Mouse (Mus musculus): ENCODE results near the gene Celf1. TPM values are rescaled to one million over a fixed set of nuclear protein-coding genes. Genes with fewer than 3 reads are reported as not detected.

Gene Celf1
- polyA plus RNA-seq, 2 experiments, result 52.2 to 70.3 TPM

DNA sequence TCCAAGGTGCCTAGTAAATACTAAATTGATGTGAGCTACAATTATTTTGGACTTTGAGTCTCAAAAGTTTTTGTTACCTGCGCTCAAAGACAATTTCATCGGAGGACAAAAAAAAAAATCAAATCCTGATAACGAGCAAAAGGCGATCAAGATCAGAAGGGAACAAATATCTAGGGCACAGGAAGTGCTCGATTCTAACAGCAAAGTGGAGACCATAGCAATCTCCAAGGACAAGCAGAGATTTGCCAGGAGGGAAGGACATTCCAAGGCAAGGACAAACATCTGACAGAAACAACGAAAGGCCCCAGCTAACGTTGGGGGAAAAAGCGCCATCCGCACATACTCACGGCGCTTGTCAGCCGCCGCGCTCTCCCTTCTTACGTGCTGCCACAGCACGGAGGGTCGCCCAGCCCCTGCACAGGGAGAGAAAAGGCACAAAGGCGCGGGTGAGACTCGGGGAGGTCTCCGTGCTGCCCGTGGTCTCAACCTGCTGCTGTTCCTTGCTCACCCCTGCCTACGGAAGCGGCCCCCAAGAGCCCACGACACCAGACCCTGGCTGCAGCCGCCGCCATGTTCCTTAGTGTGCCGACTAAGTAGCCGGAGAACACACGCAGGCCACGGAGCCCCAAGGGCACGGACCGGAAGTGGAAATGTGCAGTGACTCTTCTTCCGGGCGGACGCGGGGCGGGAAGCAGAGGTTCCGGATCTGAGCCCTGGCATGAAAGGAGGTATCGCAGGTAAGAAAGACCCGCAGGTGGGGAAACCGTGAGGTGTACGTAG lies 35.9 kb upstream of the Celf1 start, which contains the start of the genes Kbtbd4 and Ndufs3:
Kbtbd4 (plus strand) TSS at position 665 of the 780 bp plus-strand sequence.
Ndufs3 (minus strand) TSS at position 752 of the 780 bp plus-strand sequence.
- peak; percentile 89; the same call in 1 of the 2 replicates for TF ChIP-seq POLR2A (IDR thresholded peaks at IDR 0.05; ENCODE audit: borderline replicate concordance, extremely low read depth, insufficient read depth, insufficient read length)
- H3K4me1 ChIP-seq (ENCODE audit: control insufficient read depth, insufficient read depth, low read length), result peaks cover 13% of the 10 kb centered on the region
- DNase-seq (ENCODE audit: low spot score) (peak; percentile 92), ATAC-seq (ENCODE audit: low FRiP score, low read depth) (peak; percentile 93)
- H3K4me3 ChIP-seq (replicated peaks; ENCODE audit: low read length), result peak within 1 kb of the TSS; percentile 70
- peak within 1 kb of the TSS; percentile 51 for H3K4me2 ChIP-seq (replicated peaks; ENCODE audit: low read depth, low read length, severe bottlenecking)
- peak within 1 kb of the TSS; percentile 87 for H3K9ac ChIP-seq (ENCODE audit: low read depth, low read length, severe bottlenecking)
- H3K27ac ChIP-seq (replicated peaks; ENCODE audit: low read depth, low read length), result peak within 1 kb of the TSS; percentile 82
- WGBS, result under 1% methylated on average over 43 of the region's 43 CpGs
- H3K27me3 ChIP-seq (ENCODE audit: control insufficient read depth, insufficient read depth, low read length), result no peaks in the 10 kb centered on the region
- H3K9me3 ChIP-seq (ENCODE audit: control insufficient read depth, low read length), result no peaks in the 10 kb centered on the region
- peaks cover 56% of the 10 kb centered on the region for H3K36me3 ChIP-seq (ENCODE audit: control insufficient read depth, insufficient read depth, low read length)

DNA sequence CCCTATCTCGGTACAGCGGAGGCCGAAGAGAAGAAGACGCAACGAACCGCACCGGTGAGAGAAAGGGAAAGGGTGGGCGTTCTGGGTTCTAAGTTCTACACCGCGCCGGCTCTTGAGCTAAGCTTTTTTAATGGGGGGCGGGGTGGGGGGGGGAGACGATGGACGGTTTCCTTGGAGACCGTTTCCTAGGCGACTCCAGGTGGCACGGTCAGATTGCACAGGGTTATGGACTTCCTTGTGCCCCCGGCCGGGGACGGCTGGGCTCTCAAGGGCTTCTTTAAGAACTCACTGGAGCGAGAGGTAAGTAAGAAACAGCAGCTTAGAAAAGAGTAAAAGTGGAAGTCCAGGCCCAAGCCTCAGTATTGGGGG lies 35.3 kb upstream of the Celf1 start:
- Histone ChIP-seq H3K4me2 (replicated peaks; ENCODE audit: low read depth, low read length, severe bottlenecking) (peak overlapping the region; percentile 51), H3K27me3 (ENCODE audit: control insufficient read depth, insufficient read depth, low read length) (no peaks in the 10 kb centered on the region), H3K4me3 (replicated peaks; ENCODE audit: low read length) (peak overlapping the region; percentile 70), H3K4me1 (ENCODE audit: control insufficient read depth, insufficient read depth, low read length) (peaks cover 13% of the 10 kb centered on the region), H3K9me3 (ENCODE audit: control insufficient read depth, low read length) (no peaks in the 10 kb centered on the region), H3K9ac (ENCODE audit: low read depth, low read length, severe bottlenecking) (peak overlapping the region; percentile 87), H3K36me3 (ENCODE audit: control insufficient read depth, insufficient read depth, low read length) (peaks cover 56% of the 10 kb centered on the region), H3K27ac (replicated peaks; ENCODE audit: low read depth, low read length) (peak overlapping the region; percentile 82; the same call in 1 of the 2 replicates)
- WGBS, result 2% methylated on average over 21 of the region's 21 CpGs
- peak; percentile 38 for ATAC-seq (ENCODE audit: low FRiP score, low read depth)
- TF ChIP-seq POLR2A (IDR thresholded peaks at IDR 0.05; ENCODE audit: borderline replicate concordance, extremely low read depth, insufficient read depth, insufficient read length), result no peak
- DNase-seq (ENCODE audit: low spot score), result no peak

DNA sequence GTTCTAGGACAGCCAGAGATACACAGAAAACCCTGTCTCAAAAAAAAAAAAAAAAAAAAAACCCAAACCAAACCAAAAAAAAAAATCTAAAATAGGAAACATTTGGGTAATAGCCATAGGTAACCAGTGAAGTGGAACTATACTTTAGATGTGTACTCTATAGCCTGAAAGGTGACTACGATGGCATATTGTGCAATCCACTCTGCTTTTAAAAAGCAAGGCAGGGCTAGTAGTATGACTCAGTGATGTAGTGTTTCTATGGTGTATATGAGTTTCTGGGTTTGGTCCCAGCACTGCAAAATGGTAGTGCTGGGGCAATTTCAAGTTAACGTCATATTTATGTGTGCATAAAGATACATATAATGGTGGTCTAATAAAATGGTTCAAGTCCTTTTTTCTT lies 33.5 kb upstream of the Celf1 start:
- Histone ChIP-seq H3K36me3 (ENCODE audit: control insufficient read depth, insufficient read depth, low read length) (peaks cover 66% of the 10 kb centered on the region), H3K27me3 (ENCODE audit: control insufficient read depth, insufficient read depth, low read length) (no peaks in the 10 kb centered on the region), H3K9ac (ENCODE audit: low read depth, low read length, severe bottlenecking) (no peak overlapping the region), H3K9me3 (ENCODE audit: control insufficient read depth, low read length) (no peaks in the 10 kb centered on the region), H3K4me1 (ENCODE audit: control insufficient read depth, insufficient read depth, low read length) (peaks cover 13% of the 10 kb centered on the region), H3K4me3 (replicated peaks; ENCODE audit: low read length) (no peak overlapping the region), H3K4me2 (replicated peaks; ENCODE audit: low read depth, low read length, severe bottlenecking) (no peak overlapping the region), H3K27ac (replicated peaks; ENCODE audit: low read depth, low read length) (no peak overlapping the region)
- DNase-seq (ENCODE audit: low spot score) (no peak), ATAC-seq (ENCODE audit: low FRiP score, low read depth) (no peak)
- WGBS, result 92% methylated on average over 2 of the region's 2 CpGs
- no peak for TF ChIP-seq POLR2A (IDR thresholded peaks at IDR 0.05; ENCODE audit: borderline replicate concordance, extremely low read depth, insufficient read depth, insufficient read length)

DNA sequence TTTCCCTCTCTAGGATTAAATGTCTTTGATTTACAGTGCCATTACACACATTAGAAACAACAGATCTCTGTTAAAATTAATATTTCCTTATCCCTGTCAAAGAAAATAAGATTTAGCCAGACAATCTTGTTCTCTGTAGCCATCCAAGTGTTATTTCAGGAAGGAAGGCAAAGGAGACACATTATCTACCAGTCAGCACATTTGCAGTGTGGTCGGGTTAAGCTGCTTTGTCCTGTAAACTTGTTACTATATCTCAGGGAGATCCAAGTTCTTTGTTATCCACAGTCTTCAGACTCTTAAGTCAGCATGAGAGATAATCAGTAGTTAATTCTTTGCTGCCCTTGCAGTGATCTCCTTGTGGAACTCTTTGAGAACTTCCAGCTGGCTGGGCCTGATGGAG lies 29.3 kb upstream of the Celf1 start:
- H3K36me3 ChIP-seq (ENCODE audit: control insufficient read depth, insufficient read depth, low read length), result peaks cover 76% of the 10 kb centered on the region
- DNase-seq (ENCODE audit: low spot score) (no peak), ATAC-seq (ENCODE audit: low FRiP score, low read depth) (no peak)
- no peak overlapping the region for H3K4me2 ChIP-seq (replicated peaks; ENCODE audit: low read depth, low read length, severe bottlenecking)
- no peak overlapping the region for H3K4me3 ChIP-seq (replicated peaks; ENCODE audit: low read length)
- no peak overlapping the region for H3K27ac ChIP-seq (replicated peaks; ENCODE audit: low read depth, low read length)
- no peak overlapping the region for H3K9ac ChIP-seq (ENCODE audit: low read depth, low read length, severe bottlenecking)
- H3K27me3 ChIP-seq (ENCODE audit: control insufficient read depth, insufficient read depth, low read length), result no peaks in the 10 kb centered on the region
- H3K9me3 ChIP-seq (ENCODE audit: control insufficient read depth, low read length), result no peaks in the 10 kb centered on the region
- 74% methylated on average over 1 of the region's 1 CpGs for WGBS
- peaks cover 5% of the 10 kb centered on the region; the same call in 1 of the 2 replicates for H3K4me1 ChIP-seq (ENCODE audit: control insufficient read depth, insufficient read depth, low read length)
- no peak for TF ChIP-seq POLR2A (IDR thresholded peaks at IDR 0.05; ENCODE audit: borderline replicate concordance, extremely low read depth, insufficient read depth, insufficient read length)

DNA sequence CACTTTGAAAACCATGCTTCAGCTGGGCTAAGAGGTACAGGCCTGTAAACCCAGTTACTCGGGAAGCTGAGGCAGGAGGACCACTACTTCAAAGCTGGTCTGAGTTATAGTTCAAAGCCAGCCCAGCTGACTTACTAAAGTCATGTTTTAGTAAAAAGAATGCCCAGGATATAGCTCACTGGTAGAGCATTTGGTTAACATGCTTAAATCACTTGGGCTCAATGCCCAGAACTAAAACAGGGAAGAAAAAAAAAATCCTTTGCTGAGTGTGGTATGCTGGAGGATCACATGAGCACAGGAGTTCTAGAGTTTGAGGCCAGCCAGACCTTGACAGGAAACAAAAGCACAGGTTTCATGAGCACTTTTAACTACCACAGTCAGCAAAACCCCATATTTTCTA lies 28.5 kb upstream of the Celf1 start:
- peaks cover 9% of the 10 kb centered on the region for H3K4me1 ChIP-seq (ENCODE audit: control insufficient read depth, insufficient read depth, low read length)
- H3K4me3 ChIP-seq (replicated peaks; ENCODE audit: low read length), result no peak overlapping the region
- no peaks in the 10 kb centered on the region for H3K27me3 ChIP-seq (ENCODE audit: control insufficient read depth, insufficient read depth, low read length)
- no peak for DNase-seq (ENCODE audit: low spot score)
- no peak overlapping the region for H3K9ac ChIP-seq (ENCODE audit: low read depth, low read length, severe bottlenecking)
- H3K9me3 ChIP-seq (ENCODE audit: control insufficient read depth, low read length), result no peaks in the 10 kb centered on the region
- TF ChIP-seq POLR2A (IDR thresholded peaks at IDR 0.05; ENCODE audit: borderline replicate concordance, extremely low read depth, insufficient read depth, insufficient read length), result no peak
- peaks cover 73% of the 10 kb centered on the region for H3K36me3 ChIP-seq (ENCODE audit: control insufficient read depth, insufficient read depth, low read length)
- WGBS, result 81% methylated on average over 1 of the region's 1 CpGs
- ATAC-seq (ENCODE audit: low FRiP score, low read depth), result no peak
- no peak overlapping the region for H3K27ac ChIP-seq (replicated peaks; ENCODE audit: low read depth, low read length)
- H3K4me2 ChIP-seq (replicated peaks; ENCODE audit: low read depth, low read length, severe bottlenecking), result no peak overlapping the region

All from limb, embryonic 14.5 days (tissue).